Mouse (Mus musculus) thymus, adult 2 months (tissue): ENCODE data around the gene Impg2. TPM values are rescaled to one million over a fixed set of nuclear protein-coding genes. Genes with fewer than 3 reads are reported as not detected.

Experiments
- DNase-seq: peaks from one replicate; pipeline ENCODE4 v3.0.0; 2021
- H3K27ac ChIP-seq: fragments of 200-500 bp; 2 replicates; pipeline ENCODE4 v1.5.1; 2012; ENCODE audit warnings: low read length, control low read depth; ENCODE audit not compliant: control insufficient read depth, insufficient read depth
- H3K27me3 ChIP-seq: fragments of 200-500 bp; 2 replicates; pipeline ENCODE4 v1.6.1; 2012; ENCODE audit warnings: mild to moderate bottlenecking, low read length, moderate library complexity, mixed read lengths; ENCODE audit not compliant: control insufficient read depth, insufficient read depth
- H3K36me3 ChIP-seq: fragments of 200-500 bp; 2 replicates; pipeline ENCODE4 v1.6.1; 2012; ENCODE audit warnings: mild to moderate bottlenecking, low read length, moderate library complexity; ENCODE audit not compliant: control insufficient read depth, insufficient read depth
- H3K4me1 ChIP-seq: fragments of 200-500 bp; replicated peaks from 2 replicates; pipeline ENCODE4 v1.6.1; 2012; ENCODE audit warnings: low read length; ENCODE audit not compliant: control insufficient read depth, insufficient read depth
- H3K4me3 ChIP-seq: fragments of 200-500 bp; 2 replicates; pipeline ENCODE4 v1.5.1; 2012; ENCODE audit warnings: mild to moderate bottlenecking, low read length, control low read depth, moderate library complexity; ENCODE audit not compliant: control insufficient read depth, insufficient read depth
- CTCF ChIP-seq: fragments of 200-500 bp; IDR thresholded peaks from 2 replicates; pipeline ENCODE4 v1.5.1; 2012; ENCODE audit warnings: mild to moderate bottlenecking, control low read depth, low read length, moderate library complexity, borderline replicate concordance; ENCODE audit not compliant: control insufficient read depth, poor library complexity, insufficient read depth; ENCODE audit errors: extremely low read depth
- POLR2A ChIP-seq: fragments of 200-500 bp; IDR thresholded peaks from 2 replicates; pipeline ENCODE4 v1.6.1; 2012; ENCODE audit warnings: mild to moderate bottlenecking, low read length, control low read depth, moderate library complexity; ENCODE audit not compliant: control insufficient read depth, poor library complexity, insufficient read depth; ENCODE audit errors: extremely low read depth
- polyA plus RNA-seq: library from polyadenylated mRNA; depleted of rRNA; stranded (reverse); fragments of >200 nt; gene quantifications from 2 replicates; pipeline ENCODE4 v1.2.3, GENCODE M21; 2012; rRNA removed

The Impg2 gene
- polyA plus RNA-seq, 1 experiment = 0.28 TPM

DNA sequence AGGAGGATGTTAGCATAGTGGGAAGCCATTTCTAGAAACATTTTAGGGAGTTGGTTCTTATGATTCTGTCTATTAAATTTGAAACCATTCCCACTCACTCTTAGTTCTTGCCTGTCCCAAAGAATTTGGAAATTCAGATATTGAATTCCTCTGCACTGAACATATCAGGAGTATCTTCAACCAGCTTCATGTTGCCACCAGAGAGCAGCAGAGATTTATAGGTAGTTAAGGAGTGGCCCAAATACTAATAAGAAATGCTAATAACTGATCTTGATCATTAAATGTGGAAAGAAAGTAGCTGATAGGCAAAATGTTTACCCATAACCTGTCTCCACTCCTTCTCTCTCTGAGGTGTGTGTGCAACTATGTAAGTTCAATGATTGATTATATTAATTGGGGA, 107.2 kb downstream of the Impg2 start:
- TF ChIP-seq CTCF (no peak), POLR2A (no peak)
- DNase-seq = no peak
- no peak overlapping the region for H3K4me3 ChIP-seq

More for the DNA sequence above, 107.2 kb downstream of the Impg2 start:
- H3K36me3 ChIP-seq = no peaks in the 10 kb centered on the region
- no peaks in the 10 kb centered on the region for H3K4me1 ChIP-seq
- no peaks in the 10 kb centered on the region for H3K27me3 ChIP-seq
- H3K27ac ChIP-seq = no peak overlapping the region

Other genes with a start within 250 kb of the Impg2 start
- 151 and 184 TPM in 2 replicates for gene Rpl24, start 238.0 kb upstream of the Impg2 start, polyA plus RNA-seq
- 6.1 and 7.1 TPM in 2 replicates for gene Zbtb11, start 230.4 kb upstream of the Impg2 start, polyA plus RNA-seq
- 17.0 and 18.9 TPM in 2 replicates for gene Pcnp, start 174.6 kb upstream of the Impg2 start, polyA plus RNA-seq
- gene Trmt10c, start 166.5 kb upstream of the Impg2 start, polyA plus RNA-seq = 6.5 and 6.8 TPM in 2 replicates
- 11.2 and 14.1 TPM in 2 replicates for gene Senp7, start 156.0 kb upstream of the Impg2 start, polyA plus RNA-seq